Mouse (Mus musculus) small intestine, adult 2 months (tissue): ENCODE results near the gene Nmnat2.

ENCODE experiments used
- CTCF ChIP-seq: fragments of 200-500 bp; IDR thresholded peaks from 2 replicates; pipeline ENCODE4 v1.5.1; 2012; ENCODE audit warnings: low read depth, mild to moderate bottlenecking, control low read depth, inconsistent platforms, low read length, moderate library complexity, mixed read lengths; ENCODE audit not compliant: insufficient replicate concordance, insufficient read length; ENCODE audit errors: extremely low read depth
- POLR2A ChIP-seq: fragments of 200-500 bp; IDR thresholded peaks from 2 replicates; pipeline ENCODE4 v1.6.1; 2012; ENCODE audit warnings: low read depth, mild to moderate bottlenecking, control low read depth, inconsistent platforms, low read length, moderate library complexity

- TF ChIP-seq CTCF = no peak
- TF ChIP-seq POLR2A = no peak
These were observed 116.8 kb downstream of the Nmnat2 start for GRCm38 (mm10) chr1:153071563-153071962.
